Mouse (Mus musculus) limb, embryonic 13.5 days (tissue): ENCODE results near the gene P3h3. TPM values are rescaled to one million over a fixed set of nuclear protein-coding genes. Genes with fewer than 3 reads are reported as not detected.

Experiments
- ATAC-seq: fragments of 200-750 bp; cut with Nextera tagmentation; 2 replicates; pipeline ENCODE4 v1.8.0; 2017; ENCODE audit warnings: low read depth, moderate number of reproducible peaks, moderate TSS enrichment; ENCODE audit not compliant: low FRiP score
- H3K27ac ChIP-seq: fragments of 300-500 bp; sonication (generic); 2 replicates; pipeline ENCODE4 v1.5.1; 2015; ENCODE audit warnings: inconsistent platforms, mild to moderate bottlenecking, moderate library complexity
- H3K27me3 ChIP-seq: fragments of 300-500 bp; sonication (generic); 2 replicates; pipeline ENCODE4 v1.6.1; 2015; ENCODE audit warnings: mild to moderate bottlenecking, inconsistent platforms
- H3K36me3 ChIP-seq: fragments of 300-500 bp; sonication (generic); 2 replicates; pipeline ENCODE4 v1.6.1; 2015; ENCODE audit warnings: inconsistent platforms, mild to moderate bottlenecking, moderate library complexity
- H3K4me1 ChIP-seq: fragments of 300-500 bp; sonication (generic); 2 replicates; pipeline ENCODE4 v1.6.1; 2015; ENCODE audit warnings: inconsistent platforms
- H3K4me2 ChIP-seq: fragments of 300-500 bp; sonication (generic); replicated peaks from 2 replicates; pipeline ENCODE4 v1.6.1; 2015; ENCODE audit warnings: inconsistent platforms, mild to moderate bottlenecking, moderate library complexity
- H3K4me3 ChIP-seq: fragments of 300-500 bp; sonication (generic); 2 replicates; pipeline ENCODE4 v1.5.1; 2015; ENCODE audit warnings: moderate library complexity, mild to moderate bottlenecking, inconsistent platforms
- H3K9ac ChIP-seq: fragments of 300-500 bp; sonication (generic); 2 replicates; pipeline ENCODE4 v1.6.1; 2015; ENCODE audit warnings: mild to moderate bottlenecking, inconsistent platforms
- H3K9me3 ChIP-seq: fragments of 300-500 bp; sonication (generic); 2 replicates; pipeline ENCODE4 v1.6.1; 2016; ENCODE audit warnings: inconsistent platforms
- WGBS: fragments of 180-500 bp; shearing (Covaris S2); methylation state at CpG from one replicate; pipeline ENCODE4 v1.1.7; 2015; 5-methylcytosine and 5-hydroxymethylcytosine counted together
- polyA plus RNA-seq: library from polyadenylated mRNA; unstranded; fragments of >200 nt; fragmentation: Nextera tagmentation; extraction: Ambion mirVana; gene quantifications from 2 replicates; pipeline ENCODE4 v1.2.1, GENCODE M21; 2015

Gene P3h3
- polyA plus RNA-seq, 1 experiment from 2014 or later = 60.4 TPM

DNA sequence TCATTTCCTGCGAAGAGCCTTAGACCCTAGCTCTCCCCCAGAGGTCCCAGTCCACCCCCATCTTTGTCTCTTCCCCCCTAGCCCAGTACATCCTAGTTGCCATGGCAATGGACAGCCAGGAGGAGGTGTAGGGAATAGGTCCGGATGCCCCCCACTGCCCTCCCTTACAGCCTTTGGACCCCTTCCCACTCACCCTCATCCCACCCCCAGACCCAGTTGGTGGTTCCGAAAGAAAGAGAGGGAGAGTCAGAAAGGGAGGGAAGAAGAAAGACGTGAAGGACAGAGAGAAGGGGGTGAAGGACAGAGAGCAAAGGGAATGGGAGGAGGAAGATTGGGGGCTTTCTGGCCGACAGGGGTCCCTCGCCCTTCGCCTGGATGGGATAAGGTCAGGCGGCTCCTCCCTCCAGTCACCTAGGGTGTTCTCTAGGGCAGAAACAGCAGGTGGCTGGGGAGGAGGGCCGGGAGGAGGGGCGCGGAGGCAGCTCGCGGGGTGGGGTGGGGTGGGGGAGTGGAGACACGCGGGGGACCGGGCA, 5.6 kb upstream of the P3h3 start:
- Histone ChIP-seq H3K4me3 (peak overlapping the region; percentile 59), H3K27ac (no peak overlapping the region; the same call in 1 of the 2 replicates), H3K4me2 (peak overlapping the region; percentile 88), H3K36me3 (no peaks in the 10 kb centered on the region), H3K27me3 (peaks cover 17% of the 10 kb centered on the region), H3K4me1 (peaks cover 65% of the 10 kb centered on the region), H3K9me3 (no peaks in the 10 kb centered on the region), H3K9ac (peak overlapping the region; percentile 75)
- ATAC-seq = peak; percentile 1; the same call in 1 of the 2 replicates
- 2% methylated on average over 11 of the region's 16 CpGs for WGBS

DNA sequence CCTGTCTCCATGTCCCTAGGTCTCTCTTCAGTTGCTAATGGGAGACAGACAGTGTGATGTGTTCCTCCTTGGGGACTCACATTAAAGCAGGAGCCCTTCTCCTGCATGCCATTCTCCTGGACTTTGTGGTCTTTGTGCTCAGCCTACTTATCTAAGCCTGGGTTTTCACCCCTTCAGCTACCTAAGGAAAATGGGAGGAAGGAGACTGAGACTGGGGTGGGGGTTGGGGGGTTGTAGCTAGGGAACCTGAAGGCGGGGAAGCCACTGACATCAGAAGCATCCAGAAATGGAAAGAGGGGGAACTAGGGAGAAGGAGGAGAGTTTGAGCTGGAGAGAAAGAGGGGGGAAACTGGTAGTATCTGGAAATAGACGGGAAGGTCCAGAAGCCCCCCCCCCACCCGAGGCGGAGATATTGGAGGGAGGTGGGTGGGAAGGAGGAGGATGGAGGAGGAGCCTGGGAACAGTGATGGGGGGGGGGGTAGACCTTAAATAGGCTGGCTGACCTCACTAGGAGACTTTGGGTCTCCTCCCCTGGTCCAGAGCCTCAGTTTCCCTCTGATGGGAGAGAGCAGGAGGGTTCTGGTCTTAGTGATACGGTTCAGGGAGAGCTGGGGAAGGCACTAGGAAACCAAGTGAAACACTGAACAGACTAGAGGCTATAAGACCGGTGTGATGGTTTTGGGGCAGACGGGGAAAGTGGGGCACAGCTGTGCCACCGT, 5.0 kb upstream of the P3h3 start:
- H3K4me1 ChIP-seq = peaks cover 70% of the 10 kb centered on the region
- 15% methylated on average over 8 of the region's 8 CpGs for WGBS

DNA sequence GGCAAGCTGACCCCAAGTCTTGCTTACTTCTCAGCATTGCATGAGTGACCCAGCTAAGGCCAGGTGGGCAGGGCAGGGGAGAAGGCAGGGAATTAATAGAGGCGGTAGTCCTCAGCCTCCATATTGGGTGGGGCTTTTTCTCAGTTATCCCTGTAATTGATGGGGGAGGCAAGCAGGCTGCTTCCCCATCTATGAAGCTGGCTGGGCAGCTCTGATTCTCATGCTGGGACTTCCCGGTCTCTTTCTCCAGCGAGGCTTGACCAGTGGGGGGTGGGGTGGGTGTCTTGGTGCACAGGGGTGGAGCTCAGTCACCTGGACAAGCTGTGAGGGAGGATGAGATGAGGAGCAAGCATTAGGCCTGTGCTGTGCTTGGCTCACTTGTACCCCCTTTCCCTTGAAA, 4.2 kb upstream of the P3h3 start:
- H3K27me3 ChIP-seq = peaks cover 13% of the 10 kb centered on the region
- no peaks in the 10 kb centered on the region for H3K36me3 ChIP-seq
- peaks cover 70% of the 10 kb centered on the region for H3K4me1 ChIP-seq
- no peak overlapping the region for H3K4me2 ChIP-seq
- 32% methylated on average over 3 of the region's 3 CpGs for WGBS
- H3K9me3 ChIP-seq = no peaks in the 10 kb centered on the region
- no peak overlapping the region; the same call in 1 of the 2 replicates for H3K9ac ChIP-seq
- H3K4me3 ChIP-seq = no peak overlapping the region
- ATAC-seq = no peak
- no peak overlapping the region for H3K27ac ChIP-seq

More for the DNA sequence above, 5.0 kb upstream of the P3h3 start:
- Histone ChIP-seq H3K36me3 (no peaks in the 10 kb centered on the region), H3K9ac (peak overlapping the region; percentile 75), H3K9me3 (no peaks in the 10 kb centered on the region), H3K27me3 (peaks cover 13% of the 10 kb centered on the region), H3K4me3 (peak overlapping the region; percentile 59), H3K4me2 (peak overlapping the region; percentile 88), H3K27ac (no peak overlapping the region; the same call in 1 of the 2 replicates)
- no peak for ATAC-seq

DNA sequence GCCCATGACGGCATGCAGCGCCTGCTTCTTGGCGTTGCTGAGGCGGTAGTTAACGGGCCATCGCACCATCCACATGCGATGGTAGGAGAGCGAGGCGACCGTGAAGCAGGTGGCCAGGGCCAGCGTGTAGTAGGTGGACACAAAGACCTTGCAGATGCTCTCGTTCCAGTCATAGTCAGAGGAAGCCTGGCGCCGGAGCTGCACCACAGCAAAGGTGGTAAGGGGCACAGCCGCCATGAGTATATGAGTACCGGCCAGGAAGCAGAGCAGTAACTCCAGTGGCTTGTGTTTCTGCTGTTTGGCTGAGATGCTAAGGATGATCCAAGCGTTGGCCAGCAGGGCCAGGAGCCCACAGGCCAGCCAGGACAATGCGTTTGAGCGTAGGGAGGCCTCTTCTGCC, 3.7 kb upstream of the P3h3 start:
- 82% methylated on average over 19 of the region's 19 CpGs for WGBS
- H3K4me2 ChIP-seq = no peak overlapping the region
- H3K36me3 ChIP-seq = no peaks in the 10 kb centered on the region
- no peak for ATAC-seq
- H3K27ac ChIP-seq = no peak overlapping the region
- peaks cover 70% of the 10 kb centered on the region for H3K4me1 ChIP-seq
- peaks cover 13% of the 10 kb centered on the region for H3K27me3 ChIP-seq
- no peak overlapping the region; the same call in 1 of the 2 replicates for H3K9ac ChIP-seq
- H3K9me3 ChIP-seq = no peaks in the 10 kb centered on the region
- H3K4me3 ChIP-seq = no peak overlapping the region

DNA sequence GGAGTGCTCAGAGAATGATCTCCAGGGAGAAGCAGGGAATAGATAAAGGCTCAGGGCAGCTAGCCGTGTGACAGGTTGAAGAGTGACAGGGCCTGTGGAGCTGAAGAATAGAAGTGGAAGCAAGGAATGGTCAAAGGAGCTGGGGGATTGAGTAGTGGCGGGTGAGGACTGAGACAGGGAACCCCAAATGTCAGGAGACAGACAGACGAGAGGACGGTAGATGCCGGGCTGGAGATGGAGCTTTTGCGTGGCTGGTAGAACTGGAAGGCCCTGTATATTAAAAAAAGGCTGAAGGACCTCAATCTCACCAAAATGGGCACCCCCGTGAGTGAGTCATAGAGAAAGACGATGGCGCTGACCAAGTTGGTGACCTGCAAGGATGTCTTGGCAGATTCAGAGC, 3.0 kb upstream of the P3h3 start:
- Histone ChIP-seq H3K4me2 (no peak overlapping the region), H3K36me3 (peaks cover 3% of the 10 kb centered on the region), H3K4me3 (no peak overlapping the region), H3K9ac (no peak overlapping the region), H3K4me1 (peaks cover 69% of the 10 kb centered on the region), H3K27ac (no peak overlapping the region), H3K9me3 (no peaks in the 10 kb centered on the region), H3K27me3 (peaks cover 13% of the 10 kb centered on the region)
- ATAC-seq = no peak
- 87% methylated on average over 9 of the region's 9 CpGs for WGBS

DNA sequence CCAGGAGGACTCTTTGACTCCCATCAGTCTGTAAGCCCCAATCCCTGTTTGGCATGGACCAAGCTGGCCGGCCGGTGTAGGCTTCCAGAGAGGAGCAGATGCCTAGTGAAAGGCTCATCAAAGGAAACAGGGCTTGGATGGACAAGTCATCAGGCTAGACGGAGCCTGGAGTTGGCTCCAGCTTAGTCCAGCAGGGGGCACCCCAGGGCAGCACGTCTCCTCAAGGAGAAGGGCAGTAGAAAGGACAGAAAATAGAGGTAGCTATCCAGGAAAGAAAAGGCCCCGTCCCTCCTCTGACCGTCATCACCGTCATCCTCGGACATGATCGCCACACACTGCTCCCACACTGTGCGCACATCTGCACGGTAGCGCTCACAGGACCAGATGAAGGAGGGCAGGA, 2.2 kb upstream of the P3h3 start:
- peaks cover 7% of the 10 kb centered on the region; the same call in 1 of the 2 replicates for H3K27me3 ChIP-seq
- 0 out of 2 replicates have a peak overlapping the region, but pooled peaks have one; percentile 28 for H3K27ac ChIP-seq
- no peaks in the 10 kb centered on the region for H3K9me3 ChIP-seq
- no peak for ATAC-seq
- 0 out of 2 replicates have a peak overlapping the region, but pooled peaks have one; percentile 7 for H3K4me3 ChIP-seq
- H3K4me2 ChIP-seq = peak overlapping the region; percentile 25
- H3K36me3 ChIP-seq = peaks cover 8% of the 10 kb centered on the region
- 10% methylated on average over 12 of the region's 12 CpGs for WGBS
- peak overlapping the region; percentile 53; the same call in 1 of the 2 replicates for H3K9ac ChIP-seq
- peaks cover 68% of the 10 kb centered on the region for H3K4me1 ChIP-seq

DNA sequence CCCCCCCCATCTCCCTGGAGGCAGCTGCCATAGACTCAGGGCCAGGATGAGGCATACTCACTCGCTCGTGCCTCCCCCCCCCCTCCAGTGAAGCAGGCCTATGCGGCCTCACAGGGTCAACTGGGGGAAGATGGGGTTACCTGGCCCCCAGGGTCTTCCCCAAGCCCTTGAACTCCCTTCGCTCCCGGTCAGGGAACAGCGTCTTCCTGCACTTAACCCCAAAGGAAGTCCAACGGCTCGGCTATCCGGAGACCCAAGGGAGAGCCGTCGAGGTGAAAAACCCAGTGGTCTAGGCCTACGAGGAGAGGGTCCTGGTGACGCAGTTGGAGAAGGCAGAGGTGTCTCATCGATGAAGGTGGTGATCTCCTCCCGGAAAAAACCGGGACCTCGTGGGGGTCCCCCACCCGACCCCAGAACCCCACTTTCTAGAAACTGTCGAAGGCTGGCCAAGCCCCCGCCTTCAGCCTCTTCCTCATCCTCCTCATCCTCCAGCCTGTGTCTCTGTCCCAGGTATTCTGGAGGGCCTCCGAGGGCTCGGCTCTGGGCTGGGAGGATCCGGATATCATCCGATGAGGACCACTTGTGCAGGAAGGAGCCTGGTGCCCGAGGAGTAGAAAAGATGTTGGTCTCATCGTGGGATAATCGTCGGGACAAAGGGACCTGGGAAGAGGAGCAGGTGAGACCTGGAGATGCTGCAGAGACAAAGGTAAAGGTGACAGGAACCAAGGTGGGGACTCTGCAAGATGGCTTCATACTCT, 1.2 kb upstream of the P3h3 start:
- no peak for ATAC-seq
- no peaks in the 10 kb centered on the region for H3K9me3 ChIP-seq
- H3K4me2 ChIP-seq = peak overlapping the region; percentile 69
- peaks cover 6% of the 10 kb centered on the region; the same call in 1 of the 2 replicates for H3K27me3 ChIP-seq
- peak overlapping the region; percentile 100; the same call in 1 of the 2 replicates for H3K27ac ChIP-seq
- peaks cover 60% of the 10 kb centered on the region for H3K4me1 ChIP-seq
- 73% methylated on average over 27 of the region's 28 CpGs for WGBS
- peaks cover 17% of the 10 kb centered on the region for H3K36me3 ChIP-seq
- peak overlapping the region; percentile 87 for H3K4me3 ChIP-seq
- peak overlapping the region; percentile 99 for H3K9ac ChIP-seq

DNA sequence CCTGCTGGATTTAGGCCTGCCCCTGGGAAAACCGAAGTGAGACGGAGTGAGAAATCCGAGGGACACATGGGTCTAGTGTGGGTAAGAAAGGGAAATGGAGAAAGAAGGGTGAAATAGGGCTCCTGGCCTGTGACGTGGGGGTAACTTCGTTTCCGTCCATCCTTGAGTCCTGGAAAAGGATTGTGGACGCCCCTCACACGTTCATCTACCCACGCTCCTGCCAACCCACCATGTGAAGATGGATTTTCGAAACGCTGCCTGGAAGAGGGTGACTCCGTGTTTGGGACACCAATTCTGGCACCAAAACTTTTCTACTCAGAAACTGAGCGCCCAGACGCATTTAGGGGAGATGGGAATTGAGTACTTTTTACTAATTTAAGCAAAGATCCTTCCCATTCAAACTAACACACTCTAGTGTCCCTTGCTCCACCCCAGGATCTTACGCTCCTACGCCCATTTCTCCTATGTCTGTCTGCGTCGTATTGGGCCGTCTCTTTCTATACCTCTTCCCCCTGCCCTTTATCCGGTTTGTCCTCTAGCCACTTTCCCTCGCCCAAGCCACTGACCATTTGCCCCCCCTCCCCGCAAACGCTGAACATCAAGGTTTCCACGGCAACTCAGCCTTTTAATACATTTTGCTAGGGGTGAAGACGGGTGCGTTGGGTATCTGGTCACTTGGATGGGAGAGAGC, 433 bp upstream of the P3h3 start:
- ATAC-seq = no peak
- WGBS = 22% methylated on average over 26 of the region's 26 CpGs
- Histone ChIP-seq H3K9me3 (no peaks in the 10 kb centered on the region), H3K4me1 (peaks cover 55% of the 10 kb centered on the region), H3K27ac (peak overlapping the region; percentile 100), H3K4me2 (peak overlapping the region; percentile 69), H3K36me3 (peaks cover 24% of the 10 kb centered on the region), H3K9ac (peak overlapping the region; percentile 99), H3K4me3 (peak overlapping the region; percentile 87), H3K27me3 (peaks cover 6% of the 10 kb centered on the region; the same call in 1 of the 2 replicates)

DNA sequence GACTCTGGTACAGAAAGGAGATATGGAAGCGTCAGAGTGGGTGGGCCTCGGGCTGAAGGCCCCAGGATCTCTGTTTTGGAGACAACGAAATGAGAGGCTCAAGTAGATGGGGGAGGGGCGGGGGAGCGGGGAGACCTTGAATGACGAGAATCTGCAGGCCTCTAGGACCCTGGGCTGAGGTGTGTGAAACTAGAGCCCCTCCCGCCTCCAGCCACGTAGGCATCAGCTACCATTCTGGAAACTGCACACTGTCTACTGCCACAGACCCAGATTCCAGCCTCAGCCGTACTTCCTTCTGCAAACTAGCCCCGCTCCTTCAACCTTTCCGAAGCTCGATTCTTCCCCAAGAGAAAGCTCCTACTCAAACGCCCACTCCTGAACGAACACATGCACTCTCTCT, 1.2 kb downstream of the P3h3 start:
- Histone ChIP-seq H3K36me3 (peaks cover 40% of the 10 kb centered on the region), H3K4me3 (peak overlapping the region; percentile 87), H3K9ac (peak overlapping the region; percentile 99), H3K4me1 (peaks cover 39% of the 10 kb centered on the region), H3K27ac (peak overlapping the region; percentile 100), H3K4me2 (peak overlapping the region; percentile 69), H3K9me3 (no peaks in the 10 kb centered on the region), H3K27me3 (0 out of 2 replicates have a peak, but pooled peaks cover 6% of the 10 kb centered on the region)
- ATAC-seq = peak; percentile 74
- WGBS = 3% methylated on average over 14 of the region's 14 CpGs

DNA sequence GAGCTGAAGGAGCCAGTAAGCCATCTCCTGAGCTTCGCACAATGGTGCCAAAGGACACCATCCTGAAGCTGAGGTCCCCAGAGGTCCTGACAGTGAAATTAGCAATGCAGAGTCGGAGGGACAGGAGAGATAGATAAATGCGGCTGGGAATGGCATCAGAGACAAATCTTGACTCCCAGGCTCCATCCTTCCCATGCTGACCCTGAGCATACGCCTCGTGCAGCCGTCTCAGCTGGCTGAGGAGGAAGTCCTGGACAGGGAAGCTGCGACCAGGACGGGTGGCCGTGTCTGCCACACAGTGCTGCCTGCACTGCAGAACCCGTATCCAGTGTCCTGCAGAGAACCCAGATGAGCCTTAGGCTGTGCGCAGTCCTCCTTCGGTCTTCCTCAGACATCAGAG, 2.9 kb downstream of the P3h3 start:
- no peak for ATAC-seq
- 0 out of 2 replicates have a peak, but pooled peaks cover 3% of the 10 kb centered on the region for H3K27me3 ChIP-seq
- H3K27ac ChIP-seq = peak overlapping the region; percentile 28; the same call in 1 of the 2 replicates
- WGBS = 68% methylated on average over 12 of the region's 12 CpGs
- H3K4me2 ChIP-seq = no peak overlapping the region
- peaks cover 28% of the 10 kb centered on the region for H3K4me1 ChIP-seq
- H3K9ac ChIP-seq = no peak overlapping the region
- H3K4me3 ChIP-seq = no peak overlapping the region
- H3K9me3 ChIP-seq = no peaks in the 10 kb centered on the region
- peaks cover 52% of the 10 kb centered on the region for H3K36me3 ChIP-seq

DNA sequence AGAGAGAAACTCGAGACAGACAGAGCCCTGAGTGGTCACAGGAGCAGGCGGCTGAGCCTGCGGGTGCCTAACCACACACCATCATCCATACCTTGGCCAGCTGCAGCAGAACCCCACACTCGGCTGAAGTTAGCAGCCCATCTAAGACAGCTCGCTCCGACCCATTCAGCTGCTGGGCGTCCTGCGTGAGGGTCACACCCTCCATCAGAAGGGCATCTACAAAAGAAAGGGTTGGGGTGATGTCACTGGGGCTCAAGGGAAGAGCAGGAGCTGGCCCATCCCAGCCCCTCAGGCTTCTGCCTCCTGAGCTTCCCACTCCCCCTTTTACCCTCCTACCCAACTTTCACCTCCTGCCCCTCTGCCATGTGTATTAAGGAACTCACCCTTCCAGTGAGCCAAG, 7.0 kb downstream of the P3h3 start:
- Histone ChIP-seq H3K4me1 (peaks cover 2% of the 10 kb centered on the region), H3K4me2 (no peak overlapping the region), H3K9ac (no peak overlapping the region), H3K4me3 (no peak overlapping the region), H3K27ac (no peak overlapping the region), H3K9me3 (no peaks in the 10 kb centered on the region), H3K27me3 (no peaks in the 10 kb centered on the region), H3K36me3 (peaks cover 73% of the 10 kb centered on the region)
- no peak for ATAC-seq
- 46% methylated on average over 8 of the region's 8 CpGs for WGBS
